16 mouse cellular contexts compared by ENCODE assay signal in genomic region chr5:76701127-76701853, GRCm38 (mm10). TPM values are rescaled to one million over a fixed set of nuclear protein-coding genes. Genes with fewer than 3 reads are reported as not detected.
DNase-seq lines count a peak whose midpoint lies in the region; ATAC-seq lines count a peak whose summit lies in the region.
"Had no signal": no experiment of that assay in that cellular context is flagged by ENCODE, and none has a peak within 500 bp of the region (broad histone marks: within the 10 kb centered on the region; RNA-seq: fewer than 3 reads in every experiment).

No protein-coding gene starts in this region.

- 74% methylated on average over 13 of the region's 13 CpGs for WGBS in forebrain, embryonic 13.5 days
- 76% methylated on average over 13 of the region's 13 CpGs for WGBS in forebrain, embryonic 11.5 days
- WGBS in intestine, embryonic 14.5 days = 69% methylated on average over 13 of the region's 13 CpGs
- 69% methylated on average over 13 of the region's 13 CpGs for WGBS in intestine, embryonic 15.5 days

- no peaks in the 10 kb centered on the region for H3K36me3 ChIP-seq in forebrain, embryonic 13.5 days (ENCODE audit: poor library complexity, severe bottlenecking)
- no peaks in the 10 kb centered on the region; the same call in 1 of the 2 replicates for H3K36me3 ChIP-seq in forebrain, embryonic 11.5 days (ENCODE audit: control insufficient read depth, insufficient read depth, low read length)
- no peaks in the 10 kb centered on the region for H3K36me3 ChIP-seq in intestine, embryonic 14.5 days (ENCODE audit: control insufficient read depth, insufficient read depth, low read length)
- no peaks in the 10 kb centered on the region for H3K36me3 ChIP-seq in intestine, embryonic 15.5 days
- H3K36me3 ChIP-seq: neural tube, embryonic 15.5 days had no signal

- H3K4me2 ChIP-seq in forebrain, embryonic 13.5 days = no peak overlapping the region
- no peak overlapping the region for H3K4me2 ChIP-seq in forebrain, embryonic 11.5 days (ENCODE audit: low read depth, low read length, severe bottlenecking)
- H3K4me2 ChIP-seq in intestine, embryonic 14.5 days (ENCODE audit: low read length) = no peak overlapping the region
- H3K4me2 ChIP-seq in intestine, embryonic 15.5 days (replicated peaks) = no peak overlapping the region

- H3K27me3 ChIP-seq in forebrain, embryonic 13.5 days = no peaks in the 10 kb centered on the region
- H3K27me3 ChIP-seq in forebrain, embryonic 11.5 days (ENCODE audit: control insufficient read depth, insufficient read depth, low read length) = no peaks in the 10 kb centered on the region
- no peaks in the 10 kb centered on the region for H3K27me3 ChIP-seq in intestine, embryonic 14.5 days (replicated peaks; ENCODE audit: control insufficient read depth, insufficient read depth, low read length)
- H3K27me3 ChIP-seq in intestine, embryonic 15.5 days (replicated peaks) = no peaks in the 10 kb centered on the region
- H3K27me3 ChIP-seq: neural tube, embryonic 15.5 days had no signal

- no peak for DNase-seq in forebrain, embryonic 11.5 days (ENCODE audit: low spot score)
- DNase-seq in intestine, embryonic 14.5 days (ENCODE audit: low spot score) = no peak
- DNase-seq in right cerebral cortex, adult 2 months (ENCODE audit: low spot score in 2 of 2) = peak; percentile 13 to 20
- no peak for DNase-seq in right cerebral cortex, postnatal 4 days
- peak; percentile 49 for DNase-seq in telencephalon, adult 2 months (ENCODE audit: low read depth, low spot score)
- DNase-seq in cerebellum, postnatal 10 days = no peak
- DNase-seq: adrenal gland, postnatal 10 days; cerebellum, postnatal 25 days; gastrocnemius, postnatal 10 days; kidney, adult 9 months; right cerebral cortex, adult 18-20 months; thymus, postnatal 25 days had no signal

- H3K9me3 ChIP-seq in forebrain, embryonic 13.5 days (replicated peaks) = no peaks in the 10 kb centered on the region
- no peaks in the 10 kb centered on the region for H3K9me3 ChIP-seq in forebrain, embryonic 11.5 days (ENCODE audit: control insufficient read depth, low read length)
- no peaks in the 10 kb centered on the region for H3K9me3 ChIP-seq in intestine, embryonic 14.5 days (ENCODE audit: control insufficient read depth, low read length)
- no peaks in the 10 kb centered on the region for H3K9me3 ChIP-seq in intestine, embryonic 15.5 days
- H3K9me3 ChIP-seq: neural tube, embryonic 15.5 days had no signal

- no peak overlapping the region for H3K9ac ChIP-seq in forebrain, embryonic 13.5 days
- H3K9ac ChIP-seq in forebrain, embryonic 11.5 days (ENCODE audit: low read length) = no peak overlapping the region
- no peak overlapping the region for H3K9ac ChIP-seq in intestine, embryonic 14.5 days (ENCODE audit: low read length)
- no peak overlapping the region for H3K9ac ChIP-seq in intestine, embryonic 15.5 days
- H3K9ac ChIP-seq: liver, embryonic 14.5 days; neural tube, embryonic 15.5 days had no signal

- no peak overlapping the region for H3K4me3 ChIP-seq in forebrain, embryonic 13.5 days
- H3K4me3 ChIP-seq in forebrain, embryonic 11.5 days (ENCODE audit: low read depth, low read length) = no peak overlapping the region
- H3K4me3 ChIP-seq in intestine, embryonic 14.5 days (ENCODE audit: low read depth, low read length) = no peak overlapping the region
- H3K4me3 ChIP-seq in intestine, embryonic 15.5 days (replicated peaks) = no peak overlapping the region
- H3K4me3 ChIP-seq: neural tube, embryonic 15.5 days had no signal

- no peak for ATAC-seq in forebrain, embryonic 13.5 days
- ATAC-seq in forebrain, embryonic 11.5 days (replicated peaks; ENCODE audit: low FRiP score) = no peak
- ATAC-seq in intestine, embryonic 14.5 days (replicated peaks; ENCODE audit: low FRiP score, low TSS enrichment, low read depth) = no peak
- ATAC-seq in intestine, embryonic 15.5 days = no peak

- H3K27ac ChIP-seq in forebrain, embryonic 13.5 days = peak overlapping the region; percentile 46; the same call in 1 of the 2 replicates
- H3K27ac ChIP-seq in forebrain, embryonic 11.5 days (ENCODE audit: low read depth, low read length) = no peak overlapping the region
- H3K27ac ChIP-seq in intestine, embryonic 14.5 days (ENCODE audit: low read depth) = peak overlapping the region; percentile 38
- H3K27ac ChIP-seq in intestine, embryonic 15.5 days = no peak overlapping the region
- H3K27ac ChIP-seq: liver, embryonic 14.5 days had no signal

- peaks cover 62% of the 10 kb centered on the region for H3K4me1 ChIP-seq in forebrain, embryonic 13.5 days
- peaks cover 4% of the 10 kb centered on the region; the same call in 1 of the 2 replicates for H3K4me1 ChIP-seq in forebrain, embryonic 11.5 days (replicated peaks; ENCODE audit: control insufficient read depth, insufficient read depth, low read length)
- peaks cover 35% of the 10 kb centered on the region for H3K4me1 ChIP-seq in intestine, embryonic 14.5 days (replicated peaks; ENCODE audit: control insufficient read depth, insufficient read depth, low read length)
- peaks cover 28% of the 10 kb centered on the region for H3K4me1 ChIP-seq in intestine, embryonic 15.5 days (replicated peaks)

RNA-seq across cellular contexts. Expression of gene C530008M17Rik, which starts 45.0 kb away (rescaled TPM):
- 68.9 and 77.4 TPM in 2 replicates for polyA plus RNA-seq in forebrain, embryonic 13.5 days (2015; fragmentation: Nextera tagmentation; extraction: Ambion mirVana)
- 39.8 and 40.6 TPM in 2 replicates for polyA plus RNA-seq in forebrain, embryonic 11.5 days (2014; fragmentation: Nextera tagmentation; extraction: Ambion mirVana)
- 15.9 and 16.2 TPM in 2 replicates for polyA plus RNA-seq in intestine, embryonic 14.5 days (2014; fragmentation: Nextera tagmentation; extraction: Ambion mirVana)
- polyA plus RNA-seq in intestine, embryonic 15.5 days (2015; fragmentation: Nextera tagmentation; extraction: Ambion mirVana) = 15.7 and 16.5 TPM in 2 replicates

Comparison
In these comparisons a context has a peak if more than half of its experiments do, and no peak if none do; other contexts are left out.
1. H3K27ac ChIP-seq: peak in forebrain, embryonic 13.5 days (single experiment) and intestine, embryonic 14.5 days (single experiment); none in forebrain, embryonic 11.5 days (single experiment) and intestine, embryonic 15.5 days (single experiment).
2. DNase-seq: peak in right cerebral cortex, adult 2 months (2 of 2) and telencephalon, adult 2 months (single experiment); none in forebrain, embryonic 11.5 days (single experiment), intestine, embryonic 14.5 days (single experiment), right cerebral cortex, postnatal 4 days (single experiment) and cerebellum, postnatal 10 days (0 of 2).